Mouse (Mus musculus) thymus, adult 2 months (tissue): Measurements from ENCODE around the gene Carmil1. TPM values are rescaled to one million over a fixed set of nuclear protein-coding genes. Genes with fewer than 3 reads are reported as not detected.

Experiments used
- DNase-seq: peaks from one replicate; pipeline ENCODE4 v3.0.0; 2021
- H3K27ac ChIP-seq: fragments of 200-500 bp; 2 replicates; pipeline ENCODE4 v1.5.1; 2012; ENCODE audit warnings: low read length, control low read depth; ENCODE audit not compliant: control insufficient read depth, insufficient read depth
- H3K27me3 ChIP-seq: fragments of 200-500 bp; 2 replicates; pipeline ENCODE4 v1.6.1; 2012; ENCODE audit warnings: mild to moderate bottlenecking, low read length, moderate library complexity, mixed read lengths; ENCODE audit not compliant: control insufficient read depth, insufficient read depth
- H3K36me3 ChIP-seq: fragments of 200-500 bp; 2 replicates; pipeline ENCODE4 v1.6.1; 2012; ENCODE audit warnings: mild to moderate bottlenecking, low read length, moderate library complexity; ENCODE audit not compliant: control insufficient read depth, insufficient read depth
- H3K4me1 ChIP-seq: fragments of 200-500 bp; replicated peaks from 2 replicates; pipeline ENCODE4 v1.6.1; 2012; ENCODE audit warnings: low read length; ENCODE audit not compliant: control insufficient read depth, insufficient read depth
- H3K4me3 ChIP-seq: fragments of 200-500 bp; 2 replicates; pipeline ENCODE4 v1.5.1; 2012; ENCODE audit warnings: mild to moderate bottlenecking, low read length, control low read depth, moderate library complexity; ENCODE audit not compliant: control insufficient read depth, insufficient read depth
- CTCF ChIP-seq: fragments of 200-500 bp; IDR thresholded peaks from 2 replicates; pipeline ENCODE4 v1.5.1; 2012; ENCODE audit warnings: mild to moderate bottlenecking, control low read depth, low read length, moderate library complexity, borderline replicate concordance; ENCODE audit not compliant: control insufficient read depth, poor library complexity, insufficient read depth; ENCODE audit errors: extremely low read depth
- POLR2A ChIP-seq: fragments of 200-500 bp; IDR thresholded peaks from 2 replicates; pipeline ENCODE4 v1.6.1; 2012; ENCODE audit warnings: mild to moderate bottlenecking, low read length, control low read depth, moderate library complexity; ENCODE audit not compliant: control insufficient read depth, poor library complexity, insufficient read depth; ENCODE audit errors: extremely low read depth
- WGBS: fragments of 180-500 bp; shearing (Covaris S2); methylation state at CpG from one replicate; pipeline ENCODE4 v1.1.7; 2018; 5-methylcytosine and 5-hydroxymethylcytosine counted together
- polyA plus RNA-seq: library from polyadenylated mRNA; depleted of rRNA; stranded (reverse); fragments of >200 nt; gene quantifications from 2 replicates; pipeline ENCODE4 v1.2.3, GENCODE M21; 2012

The Carmil1 gene
- polyA plus RNA-seq, 1 experiment, result 2.1 TPM

DNA sequence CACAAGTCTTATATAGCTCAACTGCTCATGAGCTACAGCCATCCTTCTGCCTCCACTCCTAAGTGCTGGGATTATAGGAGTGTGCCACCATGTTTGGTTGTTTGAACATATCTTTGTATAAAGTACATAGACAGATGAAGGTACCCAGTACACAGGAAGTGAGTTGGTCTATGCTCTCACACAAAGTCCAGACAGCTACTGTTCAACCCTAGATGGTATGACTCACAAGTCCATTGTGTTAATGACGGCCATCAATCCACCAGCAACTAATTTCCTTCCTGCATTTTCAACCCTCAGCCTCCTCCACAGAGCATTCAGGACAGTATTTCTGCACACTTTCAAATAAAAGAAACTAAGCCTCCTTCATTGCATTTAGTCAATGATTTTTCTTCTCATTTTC lies 132.0 kb downstream of the Carmil1 start:
- Histone ChIP-seq H3K36me3 (no peaks in the 10 kb centered on the region), H3K27ac (no peak overlapping the region), H3K4me1 (no peaks in the 10 kb centered on the region), H3K27me3 (no peaks in the 10 kb centered on the region), H3K4me3 (no peak overlapping the region)
- 86% methylated on average over 1 of the region's 1 CpGs for WGBS
- DNase-seq, result no peak
- TF ChIP-seq CTCF, result no peak
- TF ChIP-seq POLR2A, result no peak

DNA sequence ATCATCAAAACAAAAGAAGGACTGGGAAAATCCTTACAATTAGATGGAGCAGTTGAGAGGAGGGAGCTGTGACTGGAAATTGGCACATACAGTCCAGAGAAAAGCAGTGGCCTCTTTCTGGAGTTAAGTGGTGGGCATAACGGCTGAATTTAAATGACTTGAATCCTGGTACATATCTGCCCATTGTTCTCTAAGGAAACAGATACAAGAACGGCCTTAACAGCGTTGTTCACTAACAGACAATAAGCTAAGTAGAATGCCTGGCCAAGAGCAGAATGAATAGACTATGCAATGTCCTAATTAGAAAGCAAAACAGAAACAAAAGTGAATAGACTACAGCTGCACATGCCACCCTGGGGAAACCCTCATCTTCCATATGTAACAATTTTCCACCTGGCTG lies 133.6 kb downstream of the Carmil1 start:
- Histone ChIP-seq H3K27ac (no peak overlapping the region), H3K4me1 (no peaks in the 10 kb centered on the region), H3K4me3 (no peak overlapping the region), H3K27me3 (no peaks in the 10 kb centered on the region), H3K36me3 (no peaks in the 10 kb centered on the region)
- 95% methylated on average over 3 of the region's 3 CpGs for WGBS
- TF ChIP-seq CTCF (no peak), POLR2A (no peak)
- DNase-seq, result no peak

- Histone ChIP-seq H3K27ac (no peak overlapping the region), H3K4me1 (no peaks in the 10 kb centered on the region), H3K36me3 (no peaks in the 10 kb centered on the region), H3K4me3 (no peak overlapping the region), H3K27me3 (no peaks in the 10 kb centered on the region)
- no peak for DNase-seq
- WGBS, result 93% methylated on average over 5 of the region's 5 CpGs
- TF ChIP-seq POLR2A (no peak), CTCF (no peak)
Measured at GRCm38 (mm10) chr13:24146541-24146940, 134.1 kb downstream of the Carmil1 start.

GRCm38 (mm10) chr13:24144858-24145257 lies 135.7 kb downstream of the Carmil1 start:
- no peaks in the 10 kb centered on the region for H3K4me1 ChIP-seq
- H3K36me3 ChIP-seq, result no peaks in the 10 kb centered on the region
- H3K27me3 ChIP-seq, result no peaks in the 10 kb centered on the region
- H3K27ac ChIP-seq, result no peak overlapping the region
- no peak overlapping the region for H3K4me3 ChIP-seq
- TF ChIP-seq POLR2A (no peak), CTCF (no peak)
- no peak for DNase-seq
- 74% methylated on average over 4 of the region's 4 CpGs for WGBS

DNA sequence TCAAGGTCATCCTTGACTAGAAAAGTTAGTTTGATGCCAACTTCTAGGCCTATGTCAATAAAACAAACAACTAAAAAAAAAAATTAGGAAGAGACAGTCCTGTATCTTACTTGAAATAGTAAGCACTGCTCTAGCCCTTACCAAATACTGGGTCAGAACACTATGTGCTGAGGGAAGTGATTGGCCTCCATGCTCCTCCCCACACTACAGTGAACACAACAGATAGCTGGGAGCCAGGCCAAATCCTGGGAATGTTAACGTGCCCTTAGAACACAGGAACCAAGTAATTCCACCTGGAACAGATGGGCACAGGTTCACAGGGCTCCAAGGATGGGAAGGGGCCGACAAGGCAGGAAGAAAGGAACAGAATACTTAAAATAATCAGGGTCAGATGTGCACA lies 136.5 kb downstream of the Carmil1 start:
- no peaks in the 10 kb centered on the region for H3K36me3 ChIP-seq
- TF ChIP-seq CTCF, result no peak
- no peak for TF ChIP-seq POLR2A
- WGBS, result 74% methylated on average over 2 of the region's 2 CpGs
- H3K27me3 ChIP-seq, result no peaks in the 10 kb centered on the region
- no peaks in the 10 kb centered on the region for H3K4me1 ChIP-seq
- H3K4me3 ChIP-seq, result no peak overlapping the region
- no peak overlapping the region for H3K27ac ChIP-seq
- no peak for DNase-seq

GRCm38 (mm10) chr13:24136836-24137235 lies 143.8 kb downstream of the Carmil1 start:
- Histone ChIP-seq H3K36me3 (no peaks in the 10 kb centered on the region), H3K4me3 (no peak overlapping the region), H3K4me1 (no peaks in the 10 kb centered on the region), H3K27ac (no peak overlapping the region), H3K27me3 (no peaks in the 10 kb centered on the region)
- no peak for DNase-seq
- TF ChIP-seq POLR2A, result no peak
- no peak for TF ChIP-seq CTCF
- 98% methylated on average over 5 of the region's 5 CpGs for WGBS
